Mouse (Mus musculus) kidney, postnatal 25 days (tissue): ENCODE results near the gene Hibch.

Experiments
- DNase-seq, 2 experiments: peaks; one replicate each; pipeline ENCODE4 v3.0.0; 2021; ENCODE audit warnings: mixed read lengths in 2 of 2

The Hibch gene

GRCm38 (mm10) chr1:52844782-52845665 lies at the start of gene Hibch:
Hibch (plus strand) TSS chr1:52844929.
- DNase-seq, result peak; percentile 99 to 100

GRCm38 (mm10) chr1:52795927-52796326 lies 48.8 kb upstream of the Hibch start:
- DNase-seq, result no peak

- DNase-seq, result no peak
These were observed 45.5 kb upstream of the Hibch start for GRCm38 (mm10) chr1:52799056-52799726.

- no peak for DNase-seq
These were observed 45.0 kb upstream of the Hibch start for GRCm38 (mm10) chr1:52799772-52800171.

- DNase-seq, result no peak
These were observed 44.4 kb upstream of the Hibch start for GRCm38 (mm10) chr1:52800340-52800740.

- no peak for DNase-seq
These were observed 43.1 kb upstream of the Hibch start for GRCm38 (mm10) chr1:52801651-52802050.

- no peak for DNase-seq
These were observed 42.2 kb upstream of the Hibch start for GRCm38 (mm10) chr1:52802406-52802975.

- DNase-seq, result no peak
These were observed 39.7 kb upstream of the Hibch start for GRCm38 (mm10) chr1:52805041-52805440.

GRCm38 (mm10) chr1:52808456-52808855 lies 36.3 kb upstream of the Hibch start:
- no peak for DNase-seq

- no peak for DNase-seq
These were observed 28.4 kb upstream of the Hibch start for GRCm38 (mm10) chr1:52816232-52816891.

GRCm38 (mm10) chr1:52816910-52817812 lies 27.6 kb upstream of the Hibch start, which contains the start of gene Inpp1:
Inpp1 (minus strand) TSS chr1:52817688.
- DNase-seq, result peak; percentile 87 to 93

- no peak for DNase-seq
These were observed 26.9 kb upstream of the Hibch start for GRCm38 (mm10) chr1:52817813-52818147.

- no peak for DNase-seq
These were observed 5.6 kb upstream of the Hibch start for GRCm38 (mm10) chr1:52839099-52839498.

- no peak for DNase-seq
These were observed 375 bp upstream of the Hibch start for GRCm38 (mm10) chr1:52844354-52844753.

GRCm38 (mm10) chr1:52846556-52846955 lies 1.8 kb downstream of the Hibch start:
- peak in 1 of 2 experiments; percentile 47 for DNase-seq

- no peak for DNase-seq
These were observed 4.7 kb downstream of the Hibch start for GRCm38 (mm10) chr1:52849422-52849821.

GRCm38 (mm10) chr1:52854029-52854428 lies 9.3 kb downstream of the Hibch start:
- peak in 1 of 2 experiments; percentile 32 for DNase-seq

GRCm38 (mm10) chr1:52855904-52856601 lies 11.3 kb downstream of the Hibch start:
- no peak for DNase-seq

GRCm38 (mm10) chr1:52864220-52864619 lies 19.5 kb downstream of the Hibch start:
- DNase-seq, result no peak

- no peak for DNase-seq
These were observed 21.3 kb downstream of the Hibch start for GRCm38 (mm10) chr1:52866007-52866406.

GRCm38 (mm10) chr1:52867876-52868275 lies 23.1 kb downstream of the Hibch start:
- no peak for DNase-seq
